Mouse (Mus musculus) forebrain, embryonic 14.5 days (tissue): ENCODE data around the gene Slf2. TPM values are rescaled to one million over a fixed set of nuclear protein-coding genes. Genes with fewer than 3 reads are reported as not detected.

Source experiments
- ATAC-seq: fragments of 200-750 bp; cut with Nextera tagmentation; 2 replicates; pipeline ENCODE4 v1.8.0; 2017; ENCODE audit warnings: mild to moderate bottlenecking, moderate library complexity
- DNase-seq: peaks from one replicate; pipeline ENCODE4 v3.0.0-alpha.2; 2015; ENCODE audit warnings: low spot score
- H3K27ac ChIP-seq: fragments of 300-500 bp; sonication (generic); 2 replicates; pipeline ENCODE4 v1.5.1; 2014; ENCODE audit warnings: low read depth, mild to moderate bottlenecking, control low read depth, low read length, moderate library complexity
- H3K27me3 ChIP-seq: fragments of 300-500 bp; sonication (generic); replicated peaks from 2 replicates; pipeline ENCODE4 v1.6.1; 2014; ENCODE audit warnings: low read length, control low read depth, mixed read lengths; ENCODE audit not compliant: control insufficient read depth, insufficient read depth
- H3K36me3 ChIP-seq: fragments of 300-500 bp; sonication (generic); 2 replicates; pipeline ENCODE4 v1.6.1; 2014; ENCODE audit warnings: low read length, control low read depth; ENCODE audit not compliant: control insufficient read depth, insufficient read depth
- H3K4me1 ChIP-seq: fragments of 300-500 bp; sonication (generic); 2 replicates; pipeline ENCODE4 v1.6.1; 2014; ENCODE audit warnings: antibody characterized with exemption, low read length, control low read depth; ENCODE audit not compliant: control insufficient read depth, insufficient read depth
- H3K4me2 ChIP-seq: fragments of 300-500 bp; sonication (generic); 2 replicates; pipeline ENCODE4 v1.6.1; 2014; ENCODE audit warnings: mild to moderate bottlenecking, control low read depth, low read length
- H3K4me3 ChIP-seq: fragments of 300-500 bp; sonication (generic); 2 replicates; pipeline ENCODE4 v1.5.1; 2014; ENCODE audit warnings: low read depth, low read length, control low read depth
- H3K9ac ChIP-seq: fragments of 300-500 bp; sonication (generic); 2 replicates; pipeline ENCODE4 v1.6.1; 2014; ENCODE audit warnings: mild to moderate bottlenecking, low read length, control low read depth, moderate library complexity
- H3K9me3 ChIP-seq: fragments of 300-500 bp; sonication (generic); replicated peaks from 2 replicates; pipeline ENCODE4 v1.6.1; 2016; ENCODE audit warnings: low read length, control low read depth, mixed read lengths; ENCODE audit not compliant: control insufficient read depth
- WGBS: fragments of 180-500 bp; shearing (Covaris S2); extraction: QIAGEN DNeasy Blood & Tissue Kit; methylation state at CpG from one replicate; pipeline ENCODE4 v1.1.7; 2014; 5-methylcytosine and 5-hydroxymethylcytosine counted together
- polyA plus RNA-seq: library from polyadenylated mRNA; unstranded; fragments of >200 nt; fragmentation: Nextera tagmentation; extraction: Ambion mirVana; gene quantifications from 2 replicates; pipeline ENCODE4 v1.2.1, GENCODE M21; 2014

Slf2 gene
- polyA plus RNA-seq, 1 experiment from 2014 or later = 22.9 TPM

- 1% methylated on average over 71 of the region's 82 CpGs for WGBS
- H3K4me2 ChIP-seq = peak within 1 kb of the TSS; percentile 69
- peaks cover 50% of the 10 kb centered on the region for H3K36me3 ChIP-seq
- peak within 1 kb of the TSS; percentile 67 for H3K27ac ChIP-seq
- H3K27me3 ChIP-seq = no peaks in the 10 kb centered on the region
- peaks cover 18% of the 10 kb centered on the region for H3K4me1 ChIP-seq
- peak within 1 kb of the TSS; percentile 78 for H3K9ac ChIP-seq
- H3K4me3 ChIP-seq = peak within 1 kb of the TSS; percentile 63
- DNase-seq (peak; percentile 93), ATAC-seq (peak; percentile 95)
- no peaks in the 10 kb centered on the region for H3K9me3 ChIP-seq
Measured at GRCm38 (mm10) chr19:45005957-45006712, 75.2 kb downstream of the Slf2 start, which contains the start of gene Mrpl43. TSS of gene Mrpl43 (minus strand) at chr19:45006442.

- Histone ChIP-seq H3K27ac (peak overlapping the region; percentile 67), H3K27me3 (no peaks in the 10 kb centered on the region), H3K4me2 (peak overlapping the region; percentile 69), H3K4me3 (peak overlapping the region; percentile 63), H3K9ac (peak overlapping the region; percentile 78), H3K4me1 (peaks cover 18% of the 10 kb centered on the region), H3K36me3 (peaks cover 50% of the 10 kb centered on the region), H3K9me3 (no peaks in the 10 kb centered on the region)
- ATAC-seq = no peak
- 43% methylated on average over 17 of the region's 17 CpGs for WGBS
- no peak for DNase-seq
Measured at GRCm38 (mm10) chr19:45007021-45007420, 76.1 kb downstream of the Slf2 start.

GRCm38 (mm10) chr19:45007425-45008191 lies 76.7 kb downstream of the Slf2 start:
- H3K27ac ChIP-seq = no peak overlapping the region

GRCm38 (mm10) chr19:45010646-45011045 lies 79.7 kb downstream of the Slf2 start:
- ATAC-seq = no peak
- Histone ChIP-seq H3K4me3 (no peak overlapping the region), H3K4me2 (no peak overlapping the region), H3K27ac (no peak overlapping the region), H3K9me3 (no peaks in the 10 kb centered on the region), H3K9ac (no peak overlapping the region), H3K36me3 (peaks cover 33% of the 10 kb centered on the region), H3K27me3 (no peaks in the 10 kb centered on the region), H3K4me1 (peaks cover 19% of the 10 kb centered on the region)
- 91% methylated on average over 4 of the region's 4 CpGs for WGBS
- DNase-seq = no peak

More at GRCm38 (mm10) chr19:45007425-45008191, 76.7 kb downstream of the Slf2 start:
- H3K4me3 ChIP-seq = peak overlapping the region; percentile 63; the same call in 1 of the 2 replicates
- WGBS = 88% methylated on average over 20 of the region's 20 CpGs
- no peak for DNase-seq
- H3K9ac ChIP-seq = peak overlapping the region; percentile 78
- no peaks in the 10 kb centered on the region for H3K9me3 ChIP-seq
- H3K27me3 ChIP-seq = no peaks in the 10 kb centered on the region
- no peak for ATAC-seq
- H3K36me3 ChIP-seq = peaks cover 51% of the 10 kb centered on the region
- peaks cover 18% of the 10 kb centered on the region for H3K4me1 ChIP-seq
- H3K4me2 ChIP-seq = peak overlapping the region; percentile 69

- H3K4me1 ChIP-seq = peaks cover 23% of the 10 kb centered on the region
- peak overlapping the region; percentile 63 for H3K27ac ChIP-seq
- H3K36me3 ChIP-seq = peaks cover 33% of the 10 kb centered on the region
- no peaks in the 10 kb centered on the region for H3K9me3 ChIP-seq
- no peak for ATAC-seq
- 87% methylated on average over 8 of the region's 8 CpGs for whole genome bisulfite sequencing
- no peaks in the 10 kb centered on the region for H3K27me3 ChIP-seq
- H3K4me3 ChIP-seq = no peak overlapping the region
- no peak overlapping the region for H3K4me2 ChIP-seq
- no peak for DNase-seq
- peak overlapping the region; percentile 41 for H3K9ac ChIP-seq
Measured at GRCm38 (mm10) chr19:45012219-45012618, 81.3 kb downstream of the Slf2 start.

- no peaks in the 10 kb centered on the region for H3K27me3 ChIP-seq
- 28% methylated on average over 6 of the region's 6 CpGs for WGBS
Measured at GRCm38 (mm10) chr19:45012636-45013035, 81.7 kb downstream of the Slf2 start.

GRCm38 (mm10) chr19:45013581-45014225 lies 82.8 kb downstream of the Slf2 start:
- H3K27me3 ChIP-seq = no peaks in the 10 kb centered on the region
- no peak for DNase-seq
- H3K4me2 ChIP-seq = no peak overlapping the region
- no peak overlapping the region for H3K4me3 ChIP-seq
- H3K36me3 ChIP-seq = peaks cover 30% of the 10 kb centered on the region
- ATAC-seq = no peak
- H3K9me3 ChIP-seq = no peaks in the 10 kb centered on the region
- no peak overlapping the region for H3K9ac ChIP-seq
- WGBS = 67% methylated on average over 6 of the region's 6 CpGs
- H3K4me1 ChIP-seq = peaks cover 19% of the 10 kb centered on the region
- no peak overlapping the region for H3K27ac ChIP-seq

More at GRCm38 (mm10) chr19:45012636-45013035, 81.7 kb downstream of the Slf2 start:
- no peak for ATAC-seq
- H3K4me1 ChIP-seq = peaks cover 19% of the 10 kb centered on the region
- no peaks in the 10 kb centered on the region for H3K9me3 ChIP-seq
- peak overlapping the region; percentile 63 for H3K27ac ChIP-seq
- H3K36me3 ChIP-seq = peaks cover 33% of the 10 kb centered on the region
- H3K9ac ChIP-seq = peak overlapping the region; percentile 41
- peak; percentile 75 for DNase-seq
- H3K4me2 ChIP-seq = no peak overlapping the region
- no peak overlapping the region for H3K4me3 ChIP-seq

GRCm38 (mm10) chr19:45014335-45014971 lies 83.5 kb downstream of the Slf2 start, which contains the start of gene Lzts2:
TSS of gene Lzts2 (plus strand) at chr19:45014414.
- Histone ChIP-seq H3K36me3 (peaks cover 26% of the 10 kb centered on the region), H3K4me2 (peak within 1 kb of the TSS; percentile 89), H3K27ac (peak within 1 kb of the TSS; percentile 97; the same call in 1 of the 2 replicates), H3K9me3 (no peaks in the 10 kb centered on the region), H3K4me3 (peak within 1 kb of the TSS; percentile 63), H3K4me1 (peaks cover 27% of the 10 kb centered on the region), H3K27me3 (no peaks in the 10 kb centered on the region), H3K9ac (peak within 1 kb of the TSS; percentile 87)
- DNase-seq (no peak), ATAC-seq (no peak)
- 9% methylated on average over 10 of the region's 10 CpGs for WGBS
